Mouse (Mus musculus) MEL (cell line): ENCODE results near the gene H2afj. TPM values are rescaled to one million over a fixed set of nuclear protein-coding genes. Genes with fewer than 3 reads are reported as not detected.

Experiments used
- DNase-seq: peaks from one replicate; pipeline ENCODE4 v3.0.0; 2011; ENCODE audit warnings: low read depth, low spot score
- H3K27ac ChIP-seq: 2 replicates; pipeline ENCODE4 v1.5.1; 2012; ENCODE audit warnings: low read depth, mild to moderate bottlenecking, control low read depth, low read length, moderate library complexity; ENCODE audit not compliant: control insufficient read depth
- H3K27me3 ChIP-seq, 2 experiments: fragments of 150-350 bp in 1 of 2; sonication (generic) in 1 of 2; 2 replicates each; pipeline ENCODE4 v1.6.1; 2012; ENCODE audit warnings: low read length in 2 of 2, mild to moderate bottlenecking in 2 of 2, improper control_type of control experiment in 1 of 2, moderate library complexity in 1 of 2; ENCODE audit not compliant: insufficient read depth in 2 of 2, control insufficient read depth in 1 of 2
- H3K36me3 ChIP-seq, 2 experiments: 2 replicates each; pipeline ENCODE4 v1.6.1; 2012 to 2014; ENCODE audit warnings: low read length in 2 of 2, improper control_type of control experiment in 1 of 2, inconsistent platforms in 1 of 2, mild to moderate bottlenecking in 1 of 2; ENCODE audit not compliant: insufficient read depth in 2 of 2, control insufficient read depth in 1 of 2
- H3K4me1 ChIP-seq, 2 experiments: fragments of 150-350 bp in 1 of 2; sonication (generic) in 1 of 2; 2 replicates each; pipeline ENCODE4 v1.6.1; 2012; ENCODE audit warnings: low read length in 2 of 2, improper control_type of control experiment in 1 of 2, mild to moderate bottlenecking in 1 of 2; ENCODE audit not compliant: insufficient read depth in 2 of 2, control insufficient read depth in 1 of 2
- H3K4me3 ChIP-seq, 2 experiments: fragments of 150-350 bp in 1 of 2; sonication (generic) in 1 of 2; 2 replicates each; pipeline ENCODE4 v1.5.1; 2012; ENCODE audit warnings: low read depth in 2 of 2, low read length in 2 of 2, mild to moderate bottlenecking in 2 of 2, moderate library complexity in 2 of 2, control low read depth in 1 of 2, improper control_type of control experiment in 1 of 2; ENCODE audit not compliant: control insufficient read depth in 1 of 2, insufficient read depth in 1 of 2
- H3K79me2 ChIP-seq: 2 replicates; pipeline ENCODE4 v1.6.1; 2012; ENCODE audit warnings: mild to moderate bottlenecking, low read length, moderate library complexity; ENCODE audit not compliant: control insufficient read depth, poor library complexity, insufficient read depth
- H3K9ac ChIP-seq: 2 replicates; pipeline ENCODE4 v1.6.1; 2012; ENCODE audit warnings: low read depth, mild to moderate bottlenecking, control low read depth, low read length, moderate library complexity; ENCODE audit not compliant: control insufficient read depth, poor library complexity, severe bottlenecking
- H3K9me3 ChIP-seq: fragments of 150-350 bp; sonication (generic); replicated peaks from 2 replicates; pipeline ENCODE4 v1.6.1; 2012; ENCODE audit warnings: mild to moderate bottlenecking, low read length, improper control_type of control experiment, moderate library complexity; ENCODE audit not compliant: insufficient read depth
- CHD2 ChIP-seq: IDR thresholded peaks from 2 replicates; pipeline ENCODE4 v1.6.1; 2011; ENCODE audit warnings: low read length, improper control_type of control experiment
- E2F4 ChIP-seq: IDR thresholded peaks from 2 replicates; pipeline ENCODE4 v1.6.1; 2011; ENCODE audit warnings: low read depth, low read length, improper control_type of control experiment, borderline replicate concordance
- ELF1 ChIP-seq: IDR thresholded peaks from 2 replicates; pipeline ENCODE4 v1.6.1; 2014; ENCODE audit warnings: low read depth, mild to moderate bottlenecking, inconsistent platforms, low read length, improper control_type of control experiment, moderate library complexity
- ETS1 ChIP-seq: IDR thresholded peaks from 2 replicates; pipeline ENCODE4 v1.6.1; 2012; ENCODE audit warnings: low read depth, mild to moderate bottlenecking, inconsistent platforms, low read length, improper control_type of control experiment, moderate library complexity
- GABPA ChIP-seq: IDR thresholded peaks from 2 replicates; pipeline ENCODE4 v1.6.1; 2012; ENCODE audit warnings: low read depth, mild to moderate bottlenecking, inconsistent platforms, low read length, improper control_type of control experiment, moderate library complexity
- HCFC1 ChIP-seq: IDR thresholded peaks from 2 replicates; pipeline ENCODE4 v1.6.1; 2012; ENCODE audit warnings: low read depth, mild to moderate bottlenecking, inconsistent platforms, low read length, improper control_type of control experiment, moderate library complexity
- KAT2A ChIP-seq: conservative IDR thresholded peaks from 2 replicates; pipeline ENCODE4 v1.6.1; 2012; ENCODE audit warnings: low read depth, low read length, improper control_type of control experiment, inconsistent platforms
- MAX ChIP-seq: IDR thresholded peaks from 2 replicates; pipeline ENCODE4 v1.6.1; 2011; ENCODE audit warnings: low read length, improper control_type of control experiment
- MAZ ChIP-seq: IDR thresholded peaks from 2 replicates; pipeline ENCODE4 v1.6.1; 2012; ENCODE audit warnings: low read depth, mild to moderate bottlenecking, inconsistent platforms, low read length, improper control_type of control experiment
- MEF2A ChIP-seq: IDR thresholded peaks from 2 replicates; pipeline ENCODE4 v1.6.1; 2014; ENCODE audit warnings: low read depth, mild to moderate bottlenecking, inconsistent platforms, low read length, improper control_type of control experiment; ENCODE audit not compliant: poor library complexity, insufficient replicate concordance, severe bottlenecking; ENCODE audit errors: extremely low read depth
- MXI1 ChIP-seq: IDR thresholded peaks from 2 replicates; pipeline ENCODE4 v1.6.1; 2011; ENCODE audit warnings: mild to moderate bottlenecking, low read depth, low read length, improper control_type of control experiment
- MYC ChIP-seq: IDR thresholded peaks from 2 replicates; pipeline ENCODE4 v1.6.1; 2011; ENCODE audit warnings: low read depth, mild to moderate bottlenecking, low read length, improper control_type of control experiment, moderate library complexity
- NRF1 ChIP-seq: IDR thresholded peaks from 2 replicates; pipeline ENCODE4 v1.6.1; 2014; ENCODE audit warnings: low read depth, mild to moderate bottlenecking, inconsistent platforms, low read length, improper control_type of control experiment, moderate library complexity; ENCODE audit not compliant: poor library complexity, insufficient read depth, severe bottlenecking
- POLR2AphosphoS2 ChIP-seq: IDR thresholded peaks from 2 replicates; pipeline ENCODE4 v1.6.1; 2011; ENCODE audit warnings: low read length, improper control_type of control experiment
- RCOR1 ChIP-seq: IDR thresholded peaks from 2 replicates; pipeline ENCODE4 v1.6.1; 2012; ENCODE audit warnings: low read depth, mild to moderate bottlenecking, inconsistent platforms, low read length, improper control_type of control experiment
- SIN3A ChIP-seq: IDR thresholded peaks from 2 replicates; pipeline ENCODE4 v1.6.1; 2012; ENCODE audit warnings: low read length, improper control_type of control experiment, inconsistent platforms
- SMC3 ChIP-seq: IDR thresholded peaks from 2 replicates; pipeline ENCODE4 v1.6.1; 2011; ENCODE audit warnings: low read depth, low read length, improper control_type of control experiment
- TCF12 ChIP-seq: IDR thresholded peaks from 2 replicates; pipeline ENCODE4 v1.6.1; 2014; ENCODE audit warnings: low read depth, mild to moderate bottlenecking, inconsistent platforms, low read length, improper control_type of control experiment, moderate library complexity
- USF1 ChIP-seq: IDR thresholded peaks from 2 replicates; pipeline ENCODE4 v1.6.1; 2014; ENCODE audit warnings: low read depth, mild to moderate bottlenecking, inconsistent platforms, low read length, improper control_type of control experiment, moderate library complexity
- ZMIZ1 ChIP-seq: IDR thresholded peaks from 2 replicates; pipeline ENCODE4 v1.6.1; 2012; ENCODE audit warnings: low read depth, mild to moderate bottlenecking, inconsistent platforms, low read length, improper control_type of control experiment, moderate library complexity
- ZNF384 ChIP-seq: IDR thresholded peaks from 2 replicates; pipeline ENCODE4 v1.6.1; 2012; ENCODE audit warnings: low read depth, mild to moderate bottlenecking, inconsistent platforms, low read length, improper control_type of control experiment
- polyA plus RNA-seq, 2 experiments: library from polyadenylated mRNA; stranded (reverse) in 1 of 2; unstranded in 1 of 2; fragments of >175 nt in 1 of 2; fragments of >200 nt in 1 of 2; gene quantifications; 2 replicates each; pipeline versions ENCODE4 v1.2.1 to v1.2.4; 2012; ENCODE audit warnings: low replicate concordance in 2 of 2, low read depth in 1 of 2; ENCODE audit not compliant: insufficient read length in 2 of 2, insufficient read depth in 1 of 2, missing spikeins in 1 of 2
- total RNA-seq: library from RNA; depleted of rRNA; stranded (reverse); fragments of 300-350 nt; gene quantifications from 2 replicates; pipeline ENCODE4 v1.2.3, GENCODE M21; 2012

The H2afj gene
- total and polyA plus RNA-seq, 3 experiments = 111 to 176 TPM; not detected in 1

DNA sequence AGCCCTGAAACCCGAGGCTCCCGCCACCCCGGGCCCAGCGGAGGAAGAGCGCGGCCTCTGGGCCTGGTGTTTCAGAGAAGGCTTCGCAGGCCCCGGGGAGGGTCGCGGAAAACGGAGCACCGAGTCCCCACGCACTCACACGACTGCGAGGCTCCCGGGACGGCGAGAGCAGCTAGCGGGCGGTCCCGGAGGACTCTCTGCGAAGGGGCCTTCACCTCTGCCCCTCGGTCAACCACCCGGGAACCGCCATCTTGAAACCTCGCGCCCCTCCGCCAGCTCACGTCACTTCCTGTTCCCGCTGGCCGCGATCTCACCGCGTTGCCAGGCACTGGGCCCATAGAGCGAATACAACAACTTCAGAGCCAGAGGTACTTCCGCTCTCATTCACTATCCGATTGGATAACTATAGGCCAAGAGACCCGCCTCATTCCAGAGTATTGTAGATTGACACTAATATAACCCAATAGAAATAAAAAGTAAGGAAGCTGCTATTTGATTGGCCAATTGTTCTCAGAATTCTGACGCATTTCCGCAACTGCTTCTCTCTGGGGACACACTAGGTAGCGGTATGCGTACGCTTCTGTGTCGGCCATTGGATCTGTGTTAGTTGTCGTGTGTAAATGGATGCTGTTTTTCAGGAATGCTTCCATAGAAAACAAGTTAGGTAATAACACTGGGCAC is 20.0 kb downstream of the H2afj start, which contains the start of gene Wbp11 (continued):
- TF ChIP-seq ZNF384 (no peak), POLR2AphosphoS2 (peak; percentile 99), HCFC1 (peak; percentile 92)

DNA sequence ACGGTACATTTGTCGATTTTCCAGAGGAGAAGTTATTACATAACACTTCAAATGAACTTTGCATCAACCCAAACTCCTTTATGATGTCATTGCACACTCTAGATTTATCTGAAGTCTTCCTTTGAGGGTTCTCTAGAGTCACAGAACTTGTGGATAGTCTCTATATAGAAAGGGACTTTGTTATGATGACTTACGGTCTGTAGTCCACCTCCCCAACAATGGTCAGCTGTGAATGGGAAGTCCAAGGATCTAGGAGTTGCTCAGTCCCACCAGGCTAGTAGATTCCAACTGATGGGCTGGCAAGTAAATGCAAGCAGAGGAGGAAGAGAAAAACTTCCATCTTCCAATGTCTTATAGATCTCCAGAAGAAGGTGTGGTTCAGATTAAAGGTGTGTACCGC is 20.6 kb downstream of the H2afj start:
- no peak for TF ChIP-seq TCF12
- no peak for TF ChIP-seq ELF1
- no peak for TF ChIP-seq MAX
- TF ChIP-seq MXI1 = 0 out of 2 replicates have a peak, but pooled peaks have one; percentile 11
- no peak for TF ChIP-seq KAT2A
- Histone ChIP-seq H3K9me3 (no peaks in the 10 kb centered on the region), H3K36me3 (peaks cover 11% of the 10 kb centered on the region in 2 experiments), H3K4me3 (peak overlapping the region; percentile 79), H3K27me3 (peaks cover 0 to 3% of the 10 kb centered on the region in 2 experiments; a peak in 1 of 4 replicates), H3K79me2 (peaks cover 22% of the 10 kb centered on the region), H3K9ac (peak overlapping the region; percentile 98), H3K27ac (peak overlapping the region; percentile 99), H3K4me1 (peaks cover 3% of the 10 kb centered on the region in 2 experiments; a peak in 3 of 4 replicates)
- DNase-seq = peak; percentile 55

DNA sequence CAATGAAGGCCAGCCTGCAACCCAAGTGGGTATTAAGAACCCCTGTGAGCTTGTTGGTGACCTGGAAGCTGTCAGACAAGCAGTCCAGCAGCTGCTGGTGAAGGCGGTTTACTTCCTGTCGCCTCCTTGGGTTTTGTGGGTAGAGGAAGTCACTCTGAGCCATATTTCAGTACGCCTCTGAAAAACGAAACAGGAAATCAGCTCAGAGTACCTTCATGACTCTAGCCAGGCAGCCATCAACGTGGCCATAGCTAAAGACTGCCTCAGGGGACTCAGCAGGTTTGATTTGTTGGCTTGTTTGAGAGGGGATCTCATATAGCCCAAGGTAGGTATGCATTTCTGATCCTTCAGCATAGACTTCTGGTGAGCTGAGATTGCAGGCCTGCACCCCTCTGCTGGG is 23.7 kb downstream of the H2afj start:
- H3K79me2 ChIP-seq = peaks cover 12% of the 10 kb centered on the region
- H3K36me3 ChIP-seq = peaks cover 0 to 3% of the 10 kb centered on the region in 2 experiments; a peak in 1 of 4 replicates
- peaks cover 3% of the 10 kb centered on the region in 2 experiments; a peak in 3 of 4 replicates for H3K4me1 ChIP-seq
- DNase-seq = peak; percentile 39
- H3K4me3 ChIP-seq = no peak overlapping the region
- no peaks in the 10 kb centered on the region for H3K9me3 ChIP-seq
- peaks cover 1 to 3% of the 10 kb centered on the region in 2 experiments; a peak in 2 of 4 replicates for H3K27me3 ChIP-seq
- TF ChIP-seq SIN3A = no peak
- peak; percentile 48; the same call in 1 of the 2 replicates for TF ChIP-seq HCFC1
- no peak overlapping the region for H3K27ac ChIP-seq
- no peak overlapping the region for H3K9ac ChIP-seq

DNA sequence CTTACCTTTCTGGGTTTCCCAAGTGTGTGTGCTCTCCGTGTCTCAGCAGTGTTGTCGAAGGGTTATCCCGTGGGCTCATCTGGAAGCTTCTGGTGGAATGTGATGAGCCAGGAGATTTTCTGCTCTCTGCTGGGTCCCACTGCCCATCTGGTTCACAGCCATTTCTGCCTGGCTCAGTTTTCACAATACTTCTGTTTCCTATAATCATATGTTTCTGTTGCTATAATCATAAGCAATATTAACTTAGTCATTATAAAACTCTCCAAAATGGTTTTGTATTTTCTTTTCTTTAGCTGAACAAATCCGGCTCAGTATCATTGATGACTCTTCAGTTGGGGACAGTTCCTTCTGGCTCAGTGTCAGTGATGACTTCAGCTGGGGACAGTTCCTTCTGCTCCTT is 27.3 kb downstream of the H2afj start, which contains the start of gene Smco3:
Smco3 (minus strand) TSS at position 101 of the 400 bp plus-strand sequence.
- peaks cover 1 to 3% of the 10 kb centered on the region in 2 experiments; a peak in 2 of 4 replicates for H3K27me3 ChIP-seq
- H3K4me1 ChIP-seq = no peaks in the 10 kb centered on the region
- DNase-seq = no peak
- H3K4me3 ChIP-seq = no peak within 1 kb of the TSS
- H3K9ac ChIP-seq = no peak within 1 kb of the TSS
- no peak for TF ChIP-seq NRF1
- no peak for TF ChIP-seq ETS1
- TF ChIP-seq MYC = no peak
- no peak for TF ChIP-seq MXI1
- TF ChIP-seq ZMIZ1 = no peak
- no peak for TF ChIP-seq GABPA
- no peak for TF ChIP-seq RCOR1
- no peak for TF ChIP-seq SMC3
- TF ChIP-seq USF1 = no peak
- no peak for TF ChIP-seq MAZ
- no peak for TF ChIP-seq E2F4
- no peak for TF ChIP-seq ELF1
- no peak for TF ChIP-seq CHD2
- TF ChIP-seq MEF2A = no peak
- H3K79me2 ChIP-seq = no peaks in the 10 kb centered on the region
- no peaks in the 10 kb centered on the region for H3K36me3 ChIP-seq
- no peaks in the 10 kb centered on the region for H3K9me3 ChIP-seq
- no peak within 1 kb of the TSS for H3K27ac ChIP-seq
